Mouse (Mus musculus) urinary bladder, postnatal 10 days (tissue): Measurements from ENCODE around the gene Pde8b.

ENCODE experiments used
- DNase-seq: peaks from one replicate; pipeline ENCODE4 v3.0.0; 2022; ENCODE audit warnings: low spot score

The Pde8b gene

GRCm38 (mm10) chr13:95249511-95250456 lies at the start of gene Pde8b:
TSS of gene Pde8b (minus strand) at chr13:95250336.
- DNase-seq: no peak

DNA sequence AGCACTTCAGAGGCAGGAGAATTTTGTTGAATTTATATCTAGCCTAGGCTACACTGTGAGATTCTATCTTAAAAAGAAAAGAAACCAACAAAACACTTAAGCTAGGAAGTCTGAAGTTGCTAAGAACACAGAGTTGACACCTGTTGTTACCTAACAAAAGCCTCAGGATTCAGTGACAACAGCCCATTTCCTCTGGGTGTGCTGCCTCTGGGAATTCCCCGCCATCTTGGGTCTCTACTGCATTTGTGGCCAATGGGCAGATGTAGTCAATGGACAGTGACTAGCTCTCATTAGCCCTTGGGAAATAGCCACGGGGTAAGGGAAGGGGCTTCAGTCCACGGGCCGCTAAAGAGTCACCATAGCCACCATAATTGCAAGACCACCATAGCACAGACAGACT lies 41.8 kb upstream of the Pde8b start:
- no peak for DNase-seq

DNA sequence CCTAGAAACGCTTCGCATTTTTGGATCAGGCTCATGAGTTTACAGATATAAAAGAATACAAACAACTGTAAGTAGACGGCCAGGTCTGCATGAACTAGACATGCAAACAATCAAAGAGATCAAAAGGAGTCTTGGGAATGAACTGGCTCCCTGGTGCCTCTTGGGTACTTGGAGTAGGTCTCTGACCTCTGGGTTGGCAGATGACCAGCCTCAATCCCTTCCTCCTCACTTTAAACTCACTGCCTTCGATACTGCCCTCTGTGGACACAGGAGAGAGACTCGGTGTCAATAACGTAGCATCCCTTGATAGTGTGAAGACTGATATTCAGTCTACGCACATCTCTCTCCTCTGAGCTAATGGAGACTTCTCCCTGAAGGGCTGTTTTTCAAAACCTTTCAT lies 37.9 kb upstream of the Pde8b start:
- DNase-seq: no peak

GRCm38 (mm10) chr13:95286989-95287388 lies 36.9 kb upstream of the Pde8b start:
- DNase-seq: peak; percentile 15

GRCm38 (mm10) chr13:95281740-95282673 lies 31.9 kb upstream of the Pde8b start:
- no peak for DNase-seq

GRCm38 (mm10) chr13:95278426-95279025 lies 28.4 kb upstream of the Pde8b start:
- no peak for DNase-seq

- DNase-seq: no peak
These were observed 14.6 kb upstream of the Pde8b start for GRCm38 (mm10) chr13:95264691-95265090.

GRCm38 (mm10) chr13:95260886-95261789 lies 11.0 kb upstream of the Pde8b start:
- DNase-seq: no peak

GRCm38 (mm10) chr13:95260391-95260790 lies 10.3 kb upstream of the Pde8b start:
- DNase-seq: no peak

DNA sequence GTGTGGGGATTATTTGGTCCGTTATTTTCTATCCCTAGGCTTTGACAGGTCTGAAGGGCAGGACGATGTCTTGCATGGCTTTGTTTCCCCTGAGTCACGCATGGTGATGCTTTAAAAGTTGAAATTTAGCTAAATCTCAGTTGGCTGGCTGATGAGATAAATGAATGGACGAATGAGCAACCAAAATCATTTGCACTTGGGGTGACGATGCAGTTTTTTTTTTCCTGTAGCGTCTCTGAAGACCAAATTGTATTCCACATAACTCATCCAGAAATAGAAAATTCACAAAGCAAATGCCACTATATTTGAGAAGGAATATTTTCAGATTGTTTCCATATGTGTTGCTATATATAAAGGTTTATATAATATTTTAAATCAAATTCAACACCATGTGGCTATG lies 6.9 kb upstream of the Pde8b start:
- no peak for DNase-seq

GRCm38 (mm10) chr13:95255083-95255482 lies 4.9 kb upstream of the Pde8b start:
- DNase-seq: no peak

DNA sequence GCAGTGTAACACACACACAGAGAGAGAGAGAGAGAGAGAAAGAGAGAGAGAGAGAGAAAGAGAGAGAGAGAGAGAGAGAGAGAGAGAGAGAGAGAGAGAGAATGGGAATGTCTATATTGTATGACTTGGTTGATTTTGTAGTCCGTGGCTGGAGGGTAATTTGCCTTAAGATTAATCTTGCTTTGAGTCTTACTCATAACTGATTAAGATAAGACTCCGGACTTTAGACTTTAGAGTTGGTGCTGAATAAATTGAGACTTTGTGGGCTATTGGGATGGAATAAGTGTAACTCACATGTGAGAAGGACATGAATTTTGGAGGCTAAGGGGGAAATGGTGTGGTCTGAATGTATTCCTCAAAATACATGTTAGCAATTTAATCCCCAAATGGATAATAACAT lies 7.1 kb downstream of the Pde8b start:
- DNase-seq: no peak

- DNase-seq: no peak
These were observed 12.6 kb downstream of the Pde8b start for GRCm38 (mm10) chr13:95237488-95237887.

DNA sequence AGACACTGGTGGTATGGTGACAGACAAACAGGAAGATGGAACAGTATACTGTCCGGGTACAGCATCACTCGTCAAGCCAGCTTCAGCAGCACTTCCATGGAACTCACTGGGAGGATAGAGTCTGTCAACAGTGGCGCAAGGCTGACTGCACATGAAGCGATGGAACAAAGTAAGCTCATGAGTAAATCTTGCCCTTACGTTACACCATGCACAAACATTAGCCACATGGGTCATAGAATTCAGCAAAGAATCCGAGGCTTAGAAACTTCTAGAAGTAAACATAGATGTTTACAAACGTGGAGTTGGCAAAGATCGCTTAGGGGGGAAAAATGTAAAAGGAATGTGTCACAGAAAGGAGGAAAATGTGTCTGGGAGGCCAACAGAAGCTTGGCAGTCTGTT lies 14.9 kb downstream of the Pde8b start:
- DNase-seq: no peak

DNA sequence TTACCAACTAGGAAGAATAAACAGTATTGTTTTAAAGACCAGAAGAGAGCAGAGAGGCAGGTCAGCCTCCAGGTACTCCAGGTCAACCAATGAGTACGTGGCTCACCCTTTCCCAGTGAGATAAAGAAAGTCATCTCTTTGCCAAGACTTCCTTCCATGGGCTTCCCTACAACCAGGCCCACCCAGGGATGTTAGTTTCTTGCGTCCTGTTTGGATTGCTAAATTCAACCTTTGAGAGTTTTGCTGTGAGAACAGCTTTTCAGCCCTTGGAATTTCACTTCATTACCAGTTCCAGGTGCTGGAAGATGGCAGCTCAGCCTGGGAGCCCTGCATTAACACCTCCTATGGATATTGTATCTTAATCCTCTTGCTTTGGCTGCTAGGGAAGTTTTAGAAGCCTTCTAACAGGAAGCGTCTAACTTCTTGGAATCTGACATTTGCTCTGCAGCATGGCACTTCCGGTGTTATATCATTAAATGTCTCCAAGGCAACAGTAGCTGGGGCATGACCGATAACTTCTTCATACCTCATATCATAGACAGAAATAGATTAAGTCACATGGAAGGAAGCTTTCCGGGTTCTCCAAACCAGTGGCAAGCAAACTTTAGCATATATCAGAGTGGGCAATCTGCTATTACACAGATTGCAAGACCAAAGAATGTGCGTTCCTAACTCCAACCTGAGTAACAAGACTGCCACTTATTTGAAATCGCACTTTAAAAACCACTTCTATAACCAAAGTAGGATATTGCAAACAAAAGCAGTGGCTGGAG lies 18.6 kb downstream of the Pde8b start:
- DNase-seq: no peak

DNA sequence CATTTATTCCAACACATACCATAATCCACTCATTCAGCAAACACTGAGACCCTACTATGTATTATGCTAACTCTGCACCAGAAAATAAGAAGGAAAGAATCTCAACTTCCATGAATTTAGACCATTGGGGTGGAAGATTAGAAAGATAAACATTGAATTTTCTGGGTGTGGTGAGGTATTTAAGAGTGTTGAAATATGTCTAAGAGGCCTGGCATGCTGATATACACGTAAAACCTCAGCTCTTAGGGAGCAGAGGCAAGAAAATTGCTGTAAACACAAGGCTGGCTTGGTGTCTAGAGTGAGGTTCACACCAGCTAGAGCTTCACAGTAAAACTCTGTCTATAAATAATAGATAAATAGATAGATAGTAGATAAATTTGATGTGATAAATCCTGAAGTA lies 19.8 kb downstream of the Pde8b start:
- no peak for DNase-seq

- DNase-seq: no peak
These were observed 25.6 kb downstream of the Pde8b start for GRCm38 (mm10) chr13:95224491-95224890.

DNA sequence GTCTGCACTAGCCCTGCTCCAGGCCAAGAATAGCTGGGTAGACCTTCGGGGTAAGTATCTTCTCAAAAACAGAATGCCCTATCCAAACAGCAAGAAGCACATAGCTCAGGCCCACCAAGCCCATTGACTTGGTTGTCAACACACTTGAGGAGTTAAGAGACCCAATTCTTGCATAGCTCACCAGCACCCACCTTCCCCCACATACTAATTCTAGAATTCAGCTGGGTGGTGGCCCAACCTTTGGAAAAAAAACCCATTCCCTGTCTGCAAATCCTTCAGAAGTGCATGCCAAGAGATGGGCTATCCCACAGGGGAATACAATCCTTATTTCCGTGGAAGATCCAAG lies 26.7 kb downstream of the Pde8b start:
- DNase-seq: no peak

DNA sequence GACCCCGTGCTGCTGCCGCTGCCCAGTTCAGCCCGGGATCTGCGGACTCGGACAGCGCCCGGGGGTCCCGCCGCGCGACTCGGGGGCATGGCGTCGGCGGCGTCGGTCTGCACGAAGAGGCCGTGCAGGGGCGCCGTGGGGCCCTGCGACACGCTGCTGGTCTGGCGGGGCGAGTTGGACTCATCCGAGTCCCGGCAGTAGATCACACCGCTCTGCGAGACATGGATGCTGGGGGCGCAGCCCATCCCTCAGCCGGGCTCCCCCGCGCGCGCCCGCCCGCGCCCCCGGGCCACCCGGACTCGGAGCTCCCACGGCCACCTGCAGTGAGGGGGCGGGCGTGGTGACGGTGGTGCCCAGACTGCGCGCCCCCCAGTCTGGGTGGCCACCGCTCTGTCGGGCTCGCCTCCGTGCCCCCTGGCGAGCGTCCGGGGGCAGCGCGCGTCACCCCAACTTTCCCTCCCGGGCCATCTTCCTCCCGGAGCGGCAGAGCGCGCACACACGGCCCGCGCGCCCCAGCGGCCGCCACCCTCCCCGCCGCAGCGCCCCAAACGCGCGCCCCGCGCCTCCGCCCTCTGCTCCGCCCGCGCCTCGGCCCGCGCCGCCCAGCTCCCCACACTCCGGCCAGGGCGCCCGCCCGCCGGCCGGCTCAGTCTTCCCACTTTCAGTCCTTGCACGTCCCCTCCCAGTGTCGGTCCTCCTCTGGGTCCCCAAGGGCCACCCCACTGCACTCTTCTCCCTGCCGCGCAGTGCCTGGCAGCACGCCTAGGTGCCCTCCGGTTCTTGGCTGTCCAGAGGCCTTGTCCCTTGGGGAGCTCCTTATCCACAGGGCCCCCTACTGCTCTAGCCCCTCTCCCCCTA lies 27.3 kb downstream of the Pde8b start:
- DNase-seq: no peak
